Mouse (Mus musculus): Measurements from ENCODE around the gene Siah1b. TPM values are rescaled to one million over a fixed set of nuclear protein-coding genes. Genes with fewer than 3 reads are reported as not detected.

Gene Siah1b
- 3.3 and 4.7 TPM in 2 replicates for polyA plus RNA-seq (2012; ENCODE audit: insufficient read depth, insufficient read length, missing spikeins)

GRCm38 (mm10) chrX:164076040-164076775, at the start of gene Siah1b:
Gene Siah1b, minus strand, starts transcription at chrX:164076493.
- H3K4me3 ChIP-seq (ENCODE audit: insufficient read depth, low read length), result peak within 1 kb of the TSS; percentile 62
- TF ChIP-seq CTCF (IDR thresholded peaks at IDR 0.05; ENCODE audit: low read depth, low read length) (no peak), POLR2A (IDR thresholded peaks at IDR 0.05; ENCODE audit: borderline replicate concordance, low read depth, low read length) (no peak)
- peak within 1 kb of the TSS; percentile 56 for H3K27ac ChIP-seq (ENCODE audit: insufficient read depth, low read depth, low read length)
- H3K4me1 ChIP-seq (ENCODE audit: control insufficient read depth, insufficient read depth, low read length), result peaks cover 3% of the 10 kb centered on the region; the same call in 1 of the 2 replicates

- Histone ChIP-seq H3K4me1 (ENCODE audit: control insufficient read depth, insufficient read depth, low read length) (no peaks in the 10 kb centered on the region), H3K4me3 (ENCODE audit: insufficient read depth, low read length) (no peak overlapping the region), H3K27ac (ENCODE audit: insufficient read depth, low read depth, low read length) (no peak overlapping the region)
- no peak for TF ChIP-seq POLR2A (IDR thresholded peaks at IDR 0.05; ENCODE audit: borderline replicate concordance, low read depth, low read length)
- TF ChIP-seq CTCF (IDR thresholded peaks at IDR 0.05; ENCODE audit: low read depth, low read length), result no peak
These were observed 47.6 kb upstream of the Siah1b start for GRCm38 (mm10) chrX:164123942-164124341.

- no peak overlapping the region for H3K27ac ChIP-seq (ENCODE audit: insufficient read depth, low read depth, low read length)
- TF ChIP-seq CTCF (IDR thresholded peaks at IDR 0.05; ENCODE audit: low read depth, low read length) (no peak), POLR2A (IDR thresholded peaks at IDR 0.05; ENCODE audit: borderline replicate concordance, low read depth, low read length) (no peak)
- H3K4me3 ChIP-seq (ENCODE audit: insufficient read depth, low read length), result no peak overlapping the region
- H3K4me1 ChIP-seq (ENCODE audit: control insufficient read depth, insufficient read depth, low read length), result no peaks in the 10 kb centered on the region
These were observed 37.5 kb upstream of the Siah1b start for GRCm38 (mm10) chrX:164113744-164114143.

- no peaks in the 10 kb centered on the region for H3K4me1 ChIP-seq (ENCODE audit: control insufficient read depth, insufficient read depth, low read length)
- no peak overlapping the region for H3K27ac ChIP-seq (ENCODE audit: insufficient read depth, low read depth, low read length)
- TF ChIP-seq CTCF (IDR thresholded peaks at IDR 0.05; ENCODE audit: low read depth, low read length) (no peak), POLR2A (IDR thresholded peaks at IDR 0.05; ENCODE audit: borderline replicate concordance, low read depth, low read length) (no peak)
- H3K4me3 ChIP-seq (ENCODE audit: insufficient read depth, low read length), result no peak overlapping the region
These were observed 34.9 kb upstream of the Siah1b start for GRCm38 (mm10) chrX:164111146-164111545.

- H3K27ac ChIP-seq (ENCODE audit: insufficient read depth, low read depth, low read length), result no peak overlapping the region
- no peak overlapping the region for H3K4me3 ChIP-seq (ENCODE audit: insufficient read depth, low read length)
- TF ChIP-seq POLR2A (IDR thresholded peaks at IDR 0.05; ENCODE audit: borderline replicate concordance, low read depth, low read length), result no peak
- TF ChIP-seq CTCF (IDR thresholded peaks at IDR 0.05; ENCODE audit: low read depth, low read length), result no peak
- H3K4me1 ChIP-seq (ENCODE audit: control insufficient read depth, insufficient read depth, low read length), result no peaks in the 10 kb centered on the region
These were observed 26.4 kb upstream of the Siah1b start for GRCm38 (mm10) chrX:164102656-164103055.

GRCm38 (mm10) chrX:164102198-164102597, 25.9 kb upstream of the Siah1b start:
- Histone ChIP-seq H3K4me3 (ENCODE audit: insufficient read depth, low read length) (no peak overlapping the region), H3K4me1 (ENCODE audit: control insufficient read depth, insufficient read depth, low read length) (no peaks in the 10 kb centered on the region), H3K27ac (ENCODE audit: insufficient read depth, low read depth, low read length) (no peak overlapping the region)
- TF ChIP-seq CTCF (IDR thresholded peaks at IDR 0.05; ENCODE audit: low read depth, low read length) (no peak), POLR2A (IDR thresholded peaks at IDR 0.05; ENCODE audit: borderline replicate concordance, low read depth, low read length) (no peak)

GRCm38 (mm10) chrX:164101483-164101882, 25.2 kb upstream of the Siah1b start:
- H3K4me3 ChIP-seq (ENCODE audit: insufficient read depth, low read length), result no peak overlapping the region
- no peak overlapping the region for H3K27ac ChIP-seq (ENCODE audit: insufficient read depth, low read depth, low read length)
- no peaks in the 10 kb centered on the region for H3K4me1 ChIP-seq (ENCODE audit: control insufficient read depth, insufficient read depth, low read length)
- TF ChIP-seq CTCF (IDR thresholded peaks at IDR 0.05; ENCODE audit: low read depth, low read length), result no peak
- no peak for TF ChIP-seq POLR2A (IDR thresholded peaks at IDR 0.05; ENCODE audit: borderline replicate concordance, low read depth, low read length)

GRCm38 (mm10) chrX:164095838-164096237, 19.5 kb upstream of the Siah1b start:
- H3K4me3 ChIP-seq (ENCODE audit: insufficient read depth, low read length), result no peak overlapping the region
- H3K4me1 ChIP-seq (ENCODE audit: control insufficient read depth, insufficient read depth, low read length), result no peaks in the 10 kb centered on the region
- TF ChIP-seq CTCF (IDR thresholded peaks at IDR 0.05; ENCODE audit: low read depth, low read length), result no peak
- TF ChIP-seq POLR2A (IDR thresholded peaks at IDR 0.05; ENCODE audit: borderline replicate concordance, low read depth, low read length), result no peak
- no peak overlapping the region for H3K27ac ChIP-seq (ENCODE audit: insufficient read depth, low read depth, low read length)

- Histone ChIP-seq H3K27ac (ENCODE audit: insufficient read depth, low read depth, low read length) (no peak overlapping the region), H3K4me1 (ENCODE audit: control insufficient read depth, insufficient read depth, low read length) (0 out of 2 replicates have a peak, but pooled peaks cover 3% of the 10 kb centered on the region), H3K4me3 (ENCODE audit: insufficient read depth, low read length) (no peak overlapping the region)
- no peak for TF ChIP-seq CTCF (IDR thresholded peaks at IDR 0.05; ENCODE audit: low read depth, low read length)
- TF ChIP-seq POLR2A (IDR thresholded peaks at IDR 0.05; ENCODE audit: borderline replicate concordance, low read depth, low read length), result no peak
These were observed 17.1 kb upstream of the Siah1b start for GRCm38 (mm10) chrX:164093435-164093834.
